Mouse (Mus musculus): ENCODE data around the gene Riox2. TPM values are rescaled to one million over a fixed set of nuclear protein-coding genes. Genes with fewer than 3 reads are reported as not detected.

Gene Riox2
- total RNA-seq, 2 experiments from 2014 or later = 6.3 to 20.1 TPM

DNA sequence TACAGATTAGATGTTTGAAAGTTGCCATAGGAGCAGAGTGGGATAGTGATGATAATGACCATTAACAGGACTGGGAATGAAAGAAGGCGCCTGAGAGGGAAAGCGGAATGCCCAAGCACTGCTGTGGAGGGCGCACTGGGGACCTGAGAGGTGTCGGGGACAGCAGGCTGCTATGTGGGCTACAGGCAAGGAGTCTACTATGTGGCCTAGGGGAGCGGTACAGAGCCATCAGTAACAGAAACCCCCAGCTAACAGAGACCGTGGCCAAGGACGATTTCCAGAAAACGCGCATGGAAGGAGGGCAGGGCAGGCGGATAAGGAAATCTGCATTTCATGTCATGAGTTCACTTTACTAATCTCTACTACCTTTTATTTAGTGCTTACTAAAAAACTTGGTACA lies 45.4 kb downstream of the Riox2 start:
- no peak for ATAC-seq (replicated peaks; ENCODE audit: low FRiP score, poor library complexity, severe bottlenecking)

DNA sequence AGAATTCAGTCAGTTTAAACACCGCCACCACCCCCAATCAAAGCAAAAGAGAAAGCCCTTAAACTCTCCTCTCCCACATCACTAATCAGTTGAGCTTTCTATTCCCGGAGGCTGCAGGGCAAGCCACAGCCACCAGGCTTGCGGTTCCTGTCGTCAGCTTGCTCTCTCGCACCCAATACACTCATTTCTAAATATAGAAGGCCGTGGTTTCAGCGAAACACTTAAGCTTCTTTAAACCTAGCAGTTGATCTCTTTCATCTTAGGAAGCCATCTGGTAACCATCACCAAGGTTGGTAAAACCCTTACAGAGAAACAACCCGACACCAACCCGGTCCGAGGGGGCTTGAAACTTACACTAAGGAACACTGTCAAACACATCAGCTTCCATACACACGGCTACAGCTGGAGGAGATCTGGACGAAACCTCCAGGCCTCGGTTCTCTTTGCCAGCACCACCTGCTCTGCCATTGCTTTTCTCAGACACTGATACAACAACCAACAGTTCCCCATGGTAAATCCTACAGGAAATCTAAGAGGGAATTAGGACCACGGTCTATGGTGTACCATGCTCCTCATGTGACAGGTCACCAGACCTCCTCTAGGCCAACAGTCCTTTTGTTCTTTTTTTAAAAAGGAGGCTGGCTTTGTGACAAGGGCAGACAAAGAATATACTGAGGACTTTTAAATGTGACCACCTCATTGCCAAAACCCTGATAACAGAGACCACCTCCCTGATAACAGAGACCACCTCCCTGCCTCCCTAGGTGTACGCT lies 46.1 kb downstream of the Riox2 start:
- ATAC-seq (replicated peaks; ENCODE audit: low FRiP score, poor library complexity, severe bottlenecking) = no peak

DNA sequence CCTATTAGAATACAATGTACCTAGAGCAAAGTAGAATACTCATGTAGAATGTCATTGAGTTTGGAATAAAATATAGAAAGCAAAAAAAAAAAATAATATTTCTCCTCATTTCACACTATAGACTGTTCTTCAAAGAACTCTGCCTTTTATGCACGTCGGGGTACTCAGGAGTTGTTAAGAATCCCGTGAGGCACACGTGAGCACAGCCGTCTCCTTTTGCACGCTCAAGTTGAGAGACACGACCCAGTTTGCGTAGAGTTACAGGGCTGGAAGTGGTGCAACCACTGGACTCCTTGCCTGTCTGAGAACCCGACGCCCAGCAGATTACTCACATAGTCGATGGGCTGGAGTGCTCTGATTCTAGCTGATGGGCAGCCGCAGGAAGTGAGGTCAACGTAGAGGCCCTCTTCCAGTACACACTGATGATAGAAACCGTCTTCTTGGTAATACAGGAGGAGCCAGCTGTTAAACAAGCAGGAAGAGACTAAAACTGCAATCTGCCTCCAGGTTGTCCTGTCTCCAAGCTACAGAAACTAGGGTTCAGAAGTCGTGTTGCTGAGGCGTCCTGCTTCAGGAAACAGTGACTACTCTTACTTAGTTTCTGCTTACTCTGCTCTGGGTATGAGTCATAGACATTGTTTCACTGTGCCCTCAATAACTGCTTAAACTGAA lies 50.3 kb downstream of the Riox2 start:
- ATAC-seq (replicated peaks; ENCODE audit: low FRiP score, poor library complexity, severe bottlenecking) = no peak

DNA sequence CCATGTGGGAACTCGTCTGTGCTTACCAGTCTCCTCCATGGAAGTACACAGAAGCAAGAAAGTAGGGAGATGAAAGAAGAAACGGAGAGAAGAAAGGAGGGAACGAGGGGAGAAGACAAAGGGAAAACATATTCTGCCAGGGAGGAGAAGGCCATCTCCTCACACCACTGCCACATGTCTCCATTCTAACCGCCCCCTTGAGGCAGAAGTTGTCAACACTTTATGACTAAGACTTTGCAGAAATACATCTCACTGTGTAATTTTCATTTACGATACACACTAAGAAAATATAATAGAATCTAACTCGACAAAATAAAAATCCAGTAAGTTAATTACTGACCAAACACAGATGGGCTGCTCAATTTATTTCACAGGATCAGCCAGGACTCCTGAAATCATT lies 55.4 kb downstream of the Riox2 start:
- no peak for ATAC-seq (replicated peaks; ENCODE audit: low FRiP score, poor library complexity, severe bottlenecking)

DNA sequence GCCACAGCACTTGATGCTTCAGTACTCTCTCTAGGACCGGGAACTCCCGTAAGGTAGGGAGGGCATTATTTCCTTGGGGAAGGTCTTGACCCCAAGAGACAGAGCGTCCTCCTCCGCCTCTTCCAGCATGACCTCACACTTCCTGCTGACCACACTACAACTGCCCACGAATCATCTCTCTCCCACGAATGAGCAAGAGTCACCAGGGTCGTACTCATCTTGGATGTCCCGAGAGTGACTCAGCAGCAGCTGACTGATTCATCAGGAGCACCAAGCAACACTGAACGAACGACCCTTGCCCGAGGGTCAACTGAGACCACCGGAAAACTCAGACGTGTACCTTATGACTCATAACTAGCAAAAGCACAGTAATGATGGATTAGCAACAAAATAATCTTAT lies 58.0 kb downstream of the Riox2 start:
- no peak for ATAC-seq (replicated peaks; ENCODE audit: low FRiP score, poor library complexity, severe bottlenecking)

DNA sequence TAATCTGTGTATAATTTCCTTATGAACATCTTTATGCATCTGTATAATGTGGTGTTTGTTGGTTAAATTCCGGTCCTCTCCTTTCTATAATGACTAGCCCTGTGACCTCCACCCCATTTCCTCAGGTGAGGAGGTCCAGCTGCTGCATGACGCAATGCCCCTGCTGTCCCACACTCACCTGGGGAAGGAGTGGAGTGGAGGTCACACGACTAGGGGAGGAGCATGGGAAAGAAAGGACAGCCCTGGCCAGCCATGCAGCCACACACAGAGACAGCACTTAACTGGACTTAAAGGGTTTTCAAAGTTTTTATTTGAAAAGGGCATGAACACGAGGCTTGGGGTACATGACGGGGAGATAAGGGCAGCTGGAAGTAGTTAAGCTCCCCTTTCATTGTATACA lies 59.7 kb downstream of the Riox2 start:
- no peak for ATAC-seq (replicated peaks; ENCODE audit: low FRiP score, poor library complexity, severe bottlenecking)

DNA sequence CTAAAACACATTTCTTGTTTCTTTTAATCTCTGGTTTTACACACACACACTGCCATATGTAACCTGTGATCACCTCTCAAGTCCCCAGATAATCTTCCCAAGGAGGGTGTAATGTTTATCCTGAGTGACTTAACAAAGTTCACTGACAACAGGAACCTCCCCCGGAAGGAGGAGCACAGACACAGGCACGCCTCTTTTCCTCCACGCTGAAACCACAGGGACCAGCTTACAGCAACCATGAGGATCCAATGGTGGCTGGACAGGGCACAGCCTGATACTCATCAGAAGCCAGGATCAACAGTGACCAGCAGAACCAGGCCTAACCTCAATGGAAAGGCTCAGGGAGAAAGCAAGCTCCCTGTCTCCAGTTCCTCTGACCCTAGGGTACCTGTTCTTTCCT lies 61.0 kb downstream of the Riox2 start:
- no peak for ATAC-seq (replicated peaks; ENCODE audit: low FRiP score, poor library complexity, severe bottlenecking)

DNA sequence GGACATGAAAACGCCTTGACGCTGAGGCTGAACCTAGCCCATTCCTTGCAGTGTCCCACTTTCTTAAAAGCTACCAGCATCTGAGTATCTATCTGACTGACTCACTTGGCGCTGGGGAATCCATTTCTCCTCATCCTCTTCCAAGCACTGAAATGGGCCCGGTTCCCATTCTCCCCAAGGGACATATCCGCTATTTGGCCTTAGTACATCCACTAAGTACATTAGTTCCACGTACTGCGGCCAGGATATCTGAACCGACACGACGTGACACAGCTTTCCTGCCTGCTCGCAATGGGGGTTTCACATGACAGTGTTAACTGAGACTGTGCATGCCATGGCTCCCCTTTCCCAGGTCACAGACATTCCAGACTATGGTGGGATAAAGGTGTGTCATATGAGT lies 62.8 kb downstream of the Riox2 start:
- no peak for ATAC-seq (replicated peaks; ENCODE audit: low FRiP score, poor library complexity, severe bottlenecking)

DNA sequence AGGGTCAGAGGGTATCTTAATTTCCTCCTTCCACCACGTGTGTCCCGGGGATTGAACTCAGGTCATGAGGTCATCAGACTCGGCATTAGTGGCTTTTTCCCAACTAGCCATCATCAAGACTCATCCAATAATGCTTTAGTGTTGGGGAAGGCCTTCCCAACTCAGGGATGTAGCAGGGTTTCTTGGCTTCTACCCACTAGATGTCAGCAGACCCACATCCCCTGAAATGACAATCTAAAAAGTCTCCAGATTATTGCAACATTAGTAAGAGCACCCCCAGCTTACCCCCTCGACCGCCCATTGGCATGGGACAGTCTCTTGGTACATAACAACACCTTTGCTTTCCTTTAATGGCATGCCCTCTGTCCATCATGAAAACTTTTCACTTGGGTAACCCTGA lies 64.1 kb downstream of the Riox2 start:
- no peak for ATAC-seq (replicated peaks; ENCODE audit: low FRiP score, poor library complexity, severe bottlenecking)

DNA sequence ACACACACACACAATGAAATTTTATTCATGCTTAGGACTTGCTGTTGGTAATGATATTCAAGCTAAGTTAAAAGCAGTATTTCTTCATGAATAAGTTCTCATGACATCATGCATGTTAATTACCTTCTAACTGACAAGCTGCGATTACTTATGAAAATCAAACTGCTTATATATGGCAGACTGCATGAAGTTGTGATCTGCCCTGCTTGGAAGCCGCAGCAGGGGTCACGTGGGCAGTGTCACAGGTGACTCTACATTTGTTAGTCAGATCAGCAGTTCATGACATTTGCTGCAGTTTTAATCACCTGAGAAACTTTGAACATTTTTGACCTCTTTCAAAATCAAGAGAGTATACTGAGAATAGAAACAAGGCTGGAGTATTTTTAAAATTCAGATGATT lies 69.4 kb downstream of the Riox2 start:
- ATAC-seq (replicated peaks; ENCODE audit: low FRiP score, poor library complexity, severe bottlenecking) = no peak

DNA sequence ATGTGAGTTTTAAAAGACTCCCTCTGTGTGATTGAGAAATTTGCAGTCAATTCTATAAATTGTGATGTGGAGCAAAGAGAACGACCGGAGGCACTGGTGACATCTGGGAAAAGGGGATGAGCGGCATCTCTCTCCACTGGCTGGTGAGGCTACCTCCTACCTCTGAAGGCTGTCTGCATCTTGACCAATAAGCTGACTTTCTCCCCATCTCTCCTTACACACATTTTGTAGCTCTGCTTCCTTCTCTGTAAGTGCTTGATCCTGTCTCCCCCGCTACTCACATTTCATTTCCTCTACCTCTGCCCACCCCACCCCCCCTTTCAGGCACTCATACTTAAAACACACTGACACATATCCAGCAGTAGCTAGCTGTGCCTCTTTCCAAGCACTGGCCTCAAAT lies 69.8 kb downstream of the Riox2 start:
- ATAC-seq (replicated peaks; ENCODE audit: low FRiP score, poor library complexity, severe bottlenecking) = no peak

Other genes starting within 250 kb of the Riox2 start
- gene Olfr201, start 199.1 kb upstream of the Riox2 start, total RNA-seq (2015; ENCODE audit: low replicate concordance) = not detected in 2 replicates
- not detected in 2 replicates for gene Olfr201, start 199.1 kb upstream of the Riox2 start, total RNA-seq (2017; ENCODE audit: low replicate concordance)
- not detected in 2 replicates for gene Olfr202, start 185.0 kb upstream of the Riox2 start, total RNA-seq (2015; ENCODE audit: low replicate concordance)
- gene Olfr202, start 185.0 kb upstream of the Riox2 start, total RNA-seq (2017; ENCODE audit: low replicate concordance) = not detected in 2 replicates
- not detected in 2 replicates for gene Olfr203, start 172.9 kb upstream of the Riox2 start, total RNA-seq (2015; ENCODE audit: low replicate concordance)
- not detected in 2 replicates for gene Olfr203, start 172.9 kb upstream of the Riox2 start, total RNA-seq (2017; ENCODE audit: low replicate concordance)
- gene Olfr204, start 153.5 kb upstream of the Riox2 start, total RNA-seq (2015; ENCODE audit: low replicate concordance) = not detected in 2 replicates
- gene Olfr204, start 153.5 kb upstream of the Riox2 start, total RNA-seq (2017; ENCODE audit: low replicate concordance) = not detected in 2 replicates
- not detected in 2 replicates for gene Olfr205, start 140.6 kb upstream of the Riox2 start, total RNA-seq (2015; ENCODE audit: low replicate concordance)
- not detected in 2 replicates for gene Olfr205, start 140.6 kb upstream of the Riox2 start, total RNA-seq (2017; ENCODE audit: low replicate concordance)
- not detected in 2 replicates for gene Olfr206, start 122.5 kb upstream of the Riox2 start, total RNA-seq (2015; ENCODE audit: low replicate concordance)
- not detected in 2 replicates for gene Olfr206, start 122.5 kb upstream of the Riox2 start, total RNA-seq (2017; ENCODE audit: low replicate concordance)
- not detected in 2 replicates for gene Olfr209, start 107.8 kb upstream of the Riox2 start, total RNA-seq (2015; ENCODE audit: low replicate concordance)
- not detected in 2 replicates for gene Olfr209, start 107.8 kb upstream of the Riox2 start, total RNA-seq (2017; ENCODE audit: low replicate concordance)
- not detected in 2 replicates for gene Gabrr3, start 64.4 kb upstream of the Riox2 start, total RNA-seq (2015; ENCODE audit: low replicate concordance)
- not detected in 2 replicates for gene Gabrr3, start 64.4 kb upstream of the Riox2 start, total RNA-seq (2017; ENCODE audit: low replicate concordance)
- 5.8 and 9.6 TPM in 2 replicates for gene Crybg3, start 129.2 kb downstream of the Riox2 start, total RNA-seq (2015; ENCODE audit: low replicate concordance)
- gene Crybg3, start 129.2 kb downstream of the Riox2 start, total RNA-seq (2017; ENCODE audit: low replicate concordance) = 0.64 and 1.4 TPM in 2 replicates
- gene Arl6, start 167.6 kb downstream of the Riox2 start, total RNA-seq (2015; ENCODE audit: low replicate concordance) = 0.84 and 5.8 TPM in 2 replicates
- 0.64 and 1.8 TPM in 2 replicates for gene Arl6, start 167.6 kb downstream of the Riox2 start, total RNA-seq (2017; ENCODE audit: low replicate concordance)

Measured in erythroid progenitor cell, adult 5-6 weeks (primary cell).